Mouse (Mus musculus): ENCODE results near the gene Wnt9b. TPM values are rescaled to one million over a fixed set of nuclear protein-coding genes. Genes with fewer than 3 reads are reported as not detected.

Wnt9b gene
- total RNA-seq, 1 experiment from 2014 or later, result not detected

DNA sequence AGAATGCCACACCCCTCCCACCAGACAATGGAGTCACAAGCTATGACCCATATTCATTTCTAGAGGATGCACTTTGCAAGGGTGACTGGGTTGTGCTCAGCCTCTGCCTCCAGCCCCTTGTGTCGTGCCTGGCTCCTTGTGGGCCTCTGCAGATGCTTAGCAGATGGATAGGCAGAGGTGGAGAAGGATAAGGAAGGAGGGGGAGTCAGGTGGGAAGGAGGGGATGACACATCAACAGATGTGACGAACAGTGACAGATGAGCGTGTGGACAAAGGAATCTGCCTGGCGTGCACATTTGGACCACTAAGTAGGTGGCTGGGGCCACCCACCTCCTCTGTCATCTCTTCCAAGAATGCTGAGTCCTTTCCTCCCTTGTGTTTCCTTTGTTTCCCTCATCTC is 16.6 kb downstream of the Wnt9b start:
- ATAC-seq (replicated peaks; ENCODE audit: low read depth, poor library complexity, severe bottlenecking), result no peak

DNA sequence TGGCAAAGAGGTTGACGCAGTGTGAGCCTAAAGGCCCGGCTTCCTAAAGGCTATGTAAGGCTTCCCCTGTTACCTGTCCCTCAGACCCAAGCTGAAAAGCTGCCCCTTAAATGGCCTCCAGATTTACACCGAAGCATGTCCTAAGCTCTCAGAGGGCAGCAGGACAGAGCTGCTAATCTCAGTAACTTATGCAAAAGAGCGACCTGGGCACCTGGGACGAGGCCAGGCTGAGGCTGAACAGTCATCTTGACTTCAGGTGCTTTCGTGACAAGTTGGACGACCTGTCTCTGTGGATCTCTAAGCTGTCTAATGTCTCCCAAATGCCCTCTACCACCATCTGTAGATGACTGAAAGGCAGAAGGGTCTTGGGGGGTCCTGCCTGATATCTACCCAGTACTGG is 17.3 kb downstream of the Wnt9b start:
- no peak for ATAC-seq (replicated peaks; ENCODE audit: low read depth, poor library complexity, severe bottlenecking)

DNA sequence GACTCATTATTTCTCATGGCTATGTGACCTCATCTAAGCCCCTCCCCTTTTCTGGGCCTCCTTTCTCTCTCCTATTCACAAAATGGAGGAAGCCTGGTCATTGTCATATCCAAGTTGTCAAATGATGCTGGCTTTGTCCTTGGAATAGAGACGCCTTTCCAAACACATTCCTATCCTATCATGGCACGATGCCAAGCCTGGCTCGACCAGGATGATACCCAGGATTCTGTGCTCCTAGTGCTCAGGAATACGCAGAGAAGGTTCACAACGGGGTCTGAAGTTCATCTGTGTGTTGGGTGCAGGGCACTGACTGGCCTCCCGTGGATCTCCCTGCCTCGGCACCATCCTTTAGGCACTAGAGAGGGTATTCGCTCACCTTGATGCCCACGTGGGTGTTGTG is 18.0 kb downstream of the Wnt9b start:
- ATAC-seq (replicated peaks; ENCODE audit: low read depth, poor library complexity, severe bottlenecking), result no peak

DNA sequence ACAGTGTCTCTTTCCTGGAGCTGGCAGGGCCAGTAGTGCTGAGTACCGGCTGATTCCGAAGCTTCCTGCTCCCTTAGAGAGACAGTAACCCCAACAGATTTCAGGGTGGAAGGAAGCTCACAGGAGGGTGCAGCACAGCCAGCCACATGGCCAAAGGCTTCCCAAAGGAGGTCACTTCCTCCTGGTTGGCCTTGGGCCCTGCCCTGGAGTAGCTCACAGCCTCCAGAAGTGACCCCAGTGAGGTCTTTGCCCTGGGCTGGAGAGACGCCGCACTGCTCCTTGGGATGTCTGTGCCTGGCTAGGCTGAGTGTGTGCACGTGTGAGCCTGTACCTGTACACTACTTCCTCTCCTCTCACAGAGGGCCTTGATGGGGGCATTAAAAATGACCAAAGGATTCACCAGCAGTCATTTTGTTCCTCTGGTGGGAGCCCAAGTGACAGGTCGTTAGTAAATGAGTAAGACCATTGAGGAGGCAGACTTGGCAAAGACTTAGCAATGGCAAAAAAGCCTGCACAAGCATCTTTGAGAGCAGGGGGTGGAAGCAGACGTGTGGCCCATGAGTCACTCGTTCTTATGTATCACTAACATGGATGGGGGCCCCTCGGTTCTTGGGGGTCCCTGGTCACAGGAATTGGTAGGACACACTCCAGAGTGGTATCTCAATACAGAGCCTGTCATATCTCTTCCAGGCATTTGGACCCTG is 20.2 kb downstream of the Wnt9b start:
- ATAC-seq (replicated peaks; ENCODE audit: low read depth, poor library complexity, severe bottlenecking), result no peak

DNA sequence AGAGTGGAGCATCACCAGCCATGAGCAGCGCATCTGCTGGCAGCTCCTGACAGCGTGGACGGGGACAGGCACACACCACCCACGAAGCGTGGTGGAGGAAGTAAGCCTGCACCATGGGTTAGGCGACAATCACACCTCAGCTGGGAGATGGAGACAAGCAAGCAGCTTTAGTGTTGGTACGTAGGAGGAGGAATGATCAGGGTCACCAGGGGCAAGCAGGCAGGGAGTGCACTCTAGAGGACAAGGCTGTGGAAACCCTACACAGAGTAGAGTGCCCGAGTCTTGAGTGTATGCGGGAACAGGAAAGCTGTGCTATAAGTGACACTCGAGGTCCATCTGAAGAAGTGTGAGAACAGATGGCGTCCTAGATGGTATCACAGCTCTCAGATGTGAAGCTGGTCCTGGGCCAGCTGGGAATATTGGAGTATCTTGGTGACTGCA is 25.3 kb downstream of the Wnt9b start:
- no peak for ATAC-seq (replicated peaks; ENCODE audit: low read depth, poor library complexity, severe bottlenecking)

DNA sequence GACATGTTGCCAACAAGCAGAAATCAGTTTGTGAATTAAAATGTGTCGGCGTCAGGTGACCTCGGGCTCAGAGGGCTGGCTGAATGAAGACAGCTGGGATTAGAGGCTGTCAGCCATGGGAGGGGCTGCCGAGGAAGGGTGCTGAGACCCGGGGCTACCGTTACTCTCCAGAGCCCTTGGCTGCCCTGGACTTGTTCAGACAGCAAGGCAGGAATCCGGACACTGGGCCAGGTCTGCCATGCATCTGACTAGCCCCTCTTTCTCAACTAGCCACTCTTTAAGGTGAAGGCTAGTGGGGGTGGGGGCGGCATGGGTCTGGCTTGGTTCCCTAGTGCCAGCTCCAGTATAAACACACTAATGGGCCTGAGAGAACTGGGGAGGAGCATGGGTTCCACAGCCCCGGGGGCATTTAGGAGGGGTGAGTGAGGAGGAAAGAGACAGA is 27.6 kb downstream of the Wnt9b start:
- no peak for ATAC-seq (replicated peaks; ENCODE audit: low read depth, poor library complexity, severe bottlenecking)

DNA sequence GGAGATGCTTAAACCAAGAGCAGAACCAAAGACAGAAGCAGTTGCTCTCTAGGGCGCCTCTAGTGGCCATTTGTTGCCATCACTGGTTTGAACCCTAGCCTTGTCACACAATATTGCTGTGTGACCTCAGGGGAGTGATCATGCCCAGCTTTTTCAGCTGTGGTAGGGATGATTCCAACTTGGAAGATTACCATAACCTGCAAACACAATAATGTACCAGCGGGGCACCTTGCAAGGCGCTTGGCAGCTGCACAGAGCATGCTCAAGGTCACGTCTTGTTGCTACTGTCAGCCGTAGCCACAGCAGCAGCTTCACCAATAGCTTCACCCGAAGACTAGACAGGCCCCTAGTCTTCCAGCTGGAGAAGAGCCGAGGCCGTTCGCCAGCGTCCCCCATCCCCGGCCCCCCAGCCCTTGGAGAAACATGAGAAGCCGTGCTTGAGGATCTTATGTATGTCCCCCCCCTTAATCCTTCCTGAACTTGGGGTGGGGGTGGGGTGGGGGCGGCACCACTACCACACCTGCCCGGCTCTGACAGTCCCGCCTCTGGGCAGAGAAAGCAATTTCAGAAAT is 28.1 kb downstream of the Wnt9b start:
- no peak for ATAC-seq (replicated peaks; ENCODE audit: low read depth, poor library complexity, severe bottlenecking)

DNA sequence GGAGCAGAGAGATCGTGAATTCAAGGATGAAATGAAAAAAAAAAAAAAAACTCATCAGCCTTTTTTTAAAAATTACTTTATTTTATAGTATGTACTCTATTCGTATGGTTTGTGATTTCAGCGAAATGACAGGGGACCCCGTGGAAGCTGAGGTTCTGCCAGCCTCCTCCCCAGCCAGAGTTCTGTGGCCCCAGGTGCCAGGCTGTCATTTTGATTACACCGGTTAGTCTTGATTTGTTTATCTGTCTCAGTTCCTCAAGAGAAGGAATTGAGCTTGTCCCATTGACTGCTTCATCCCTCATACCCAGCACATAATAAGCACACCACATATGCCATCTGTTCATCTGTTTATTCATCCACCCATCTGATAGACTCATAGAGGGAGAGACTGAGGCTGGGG is 30.2 kb downstream of the Wnt9b start:
- ATAC-seq (replicated peaks; ENCODE audit: low read depth, poor library complexity, severe bottlenecking), result no peak

DNA sequence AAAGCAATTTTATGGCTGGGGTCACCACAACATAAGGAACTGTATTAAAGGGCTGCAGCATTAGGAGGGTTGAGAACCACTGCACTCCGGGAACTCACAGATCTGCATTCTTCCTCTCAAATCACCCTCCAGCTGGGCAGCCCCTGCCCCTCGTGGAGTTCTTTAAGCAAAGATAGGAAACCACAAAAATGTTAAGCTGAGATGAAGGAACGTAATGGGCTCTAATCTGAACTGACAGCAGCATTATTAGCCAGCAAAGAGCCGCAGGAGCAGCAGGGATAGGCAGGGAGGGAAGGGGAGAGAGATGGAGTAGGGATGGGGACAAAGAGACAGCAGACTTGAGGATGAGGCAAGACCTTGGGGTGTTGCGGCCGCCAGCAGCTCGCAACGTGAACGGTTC is 32.6 kb downstream of the Wnt9b start:
- ATAC-seq (replicated peaks; ENCODE audit: low read depth, poor library complexity, severe bottlenecking), result no peak

DNA sequence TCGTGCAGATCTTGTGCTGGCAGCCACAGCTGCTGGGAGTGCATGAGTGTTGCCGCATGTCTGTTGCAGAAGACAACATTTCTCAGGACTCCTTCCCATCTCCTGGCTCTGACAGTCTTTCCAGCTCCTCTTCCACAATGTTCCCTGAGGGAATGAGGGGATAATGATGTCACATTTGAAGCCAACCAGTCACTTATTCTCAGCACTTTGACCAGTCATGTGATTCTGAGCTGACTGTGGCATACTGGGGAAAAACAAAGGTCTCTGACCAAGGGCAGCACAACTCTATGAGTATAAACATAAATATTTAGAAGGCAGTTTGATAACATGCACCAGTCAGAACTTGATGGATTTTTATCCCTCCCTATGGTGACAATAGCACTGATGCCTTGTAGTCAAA is 35.5 kb downstream of the Wnt9b start:
- ATAC-seq (replicated peaks; ENCODE audit: low read depth, poor library complexity, severe bottlenecking), result no peak

DNA sequence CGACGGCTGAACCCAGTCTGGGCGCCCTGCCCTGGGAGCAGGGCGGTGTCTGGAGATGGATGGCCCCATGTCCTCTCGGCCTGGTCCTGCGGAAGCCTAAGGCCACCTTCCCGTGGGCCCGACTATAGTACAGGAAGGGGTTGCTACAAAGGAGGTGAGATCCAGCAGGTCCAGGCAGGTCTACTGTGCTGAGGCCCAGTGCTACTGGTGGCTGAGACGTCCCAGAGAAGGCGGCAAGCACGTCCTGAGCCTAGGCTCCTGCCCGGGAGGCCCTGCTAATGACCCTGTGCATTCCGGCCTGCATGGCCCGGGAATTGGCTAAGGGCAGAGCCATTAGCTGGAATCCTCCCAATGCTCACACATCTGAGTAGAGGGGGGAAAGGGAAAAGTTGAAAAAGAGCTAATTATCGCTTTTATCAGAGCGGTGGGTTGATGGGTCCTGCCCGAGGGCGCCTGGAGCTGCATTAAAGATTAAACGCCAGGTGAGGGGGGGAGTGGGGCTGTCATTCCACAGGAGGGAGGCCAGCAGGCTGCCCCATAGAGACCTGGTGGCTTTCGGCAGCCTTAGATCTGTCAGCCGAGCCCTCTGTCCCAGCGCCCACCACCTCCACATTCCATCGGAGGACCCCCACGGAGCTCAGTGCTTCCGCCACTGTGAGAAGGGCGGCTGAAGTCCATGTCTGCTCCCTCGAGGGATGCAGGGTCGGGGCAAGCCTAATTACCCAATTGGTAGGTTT is 37.6 kb downstream of the Wnt9b start:
- no peak for ATAC-seq (replicated peaks; ENCODE audit: low read depth, poor library complexity, severe bottlenecking)

DNA sequence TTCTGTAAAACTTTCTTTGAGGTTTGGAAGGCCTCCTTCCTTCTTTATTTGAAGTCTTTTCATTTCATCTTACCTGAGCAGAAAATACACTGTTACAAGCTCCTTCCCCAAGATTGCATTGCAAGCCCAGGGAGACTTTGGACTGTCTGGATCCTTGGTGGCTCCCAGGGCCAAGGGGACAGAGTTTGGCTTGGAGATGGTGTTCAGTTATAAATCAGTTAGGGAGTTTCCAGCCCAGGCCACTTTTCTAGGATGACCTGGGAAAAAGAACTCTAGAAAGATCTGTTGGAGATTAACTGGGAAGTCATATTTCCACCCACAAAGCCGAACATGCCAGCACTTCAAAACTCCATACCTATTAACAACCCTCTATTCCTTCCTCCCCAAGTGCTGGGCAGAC is 39.6 kb downstream of the Wnt9b start:
- no peak for ATAC-seq (replicated peaks; ENCODE audit: low read depth, poor library complexity, severe bottlenecking)

DNA sequence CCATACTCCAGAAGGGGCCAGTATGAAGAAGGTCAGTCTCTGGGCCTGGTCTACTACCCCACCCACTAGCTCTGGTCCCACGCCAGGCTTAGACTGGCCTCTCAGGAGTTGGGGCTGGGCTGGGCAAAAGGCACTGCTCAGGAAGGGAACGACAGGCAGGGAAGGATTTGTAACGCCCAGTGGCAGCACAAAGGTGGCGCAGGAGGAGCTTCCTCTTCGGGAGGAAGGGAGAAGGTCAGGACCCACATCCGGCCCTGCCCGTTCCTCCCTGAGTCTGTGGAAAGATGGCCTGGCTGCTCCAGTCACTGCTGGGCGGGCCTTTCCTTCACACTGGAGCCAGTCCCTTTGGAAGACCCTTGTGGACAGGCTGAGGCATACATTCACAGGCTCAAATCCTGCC is 42.6 kb downstream of the Wnt9b start:
- no peak for ATAC-seq (replicated peaks; ENCODE audit: low read depth, poor library complexity, severe bottlenecking)

DNA sequence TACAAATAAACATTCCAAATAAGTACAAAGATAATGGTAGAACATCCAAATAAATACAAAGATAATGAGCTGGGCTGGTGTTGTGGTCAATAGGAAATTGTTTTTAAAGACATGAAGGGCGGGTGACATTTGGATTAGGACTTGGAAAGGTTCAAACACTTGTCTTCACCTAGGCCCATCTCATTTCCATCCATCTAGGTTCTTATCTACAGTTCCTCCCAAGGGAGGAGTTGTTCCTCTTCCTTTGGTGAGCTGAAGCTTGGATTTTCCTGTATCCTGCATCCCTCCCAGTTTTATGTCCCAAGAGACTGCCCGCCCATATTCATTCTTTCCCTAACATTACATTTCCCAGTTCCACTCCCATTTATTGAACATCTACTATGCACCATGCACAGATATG is 51.4 kb downstream of the Wnt9b start:
- ATAC-seq (replicated peaks; ENCODE audit: low read depth, poor library complexity, severe bottlenecking), result no peak

DNA sequence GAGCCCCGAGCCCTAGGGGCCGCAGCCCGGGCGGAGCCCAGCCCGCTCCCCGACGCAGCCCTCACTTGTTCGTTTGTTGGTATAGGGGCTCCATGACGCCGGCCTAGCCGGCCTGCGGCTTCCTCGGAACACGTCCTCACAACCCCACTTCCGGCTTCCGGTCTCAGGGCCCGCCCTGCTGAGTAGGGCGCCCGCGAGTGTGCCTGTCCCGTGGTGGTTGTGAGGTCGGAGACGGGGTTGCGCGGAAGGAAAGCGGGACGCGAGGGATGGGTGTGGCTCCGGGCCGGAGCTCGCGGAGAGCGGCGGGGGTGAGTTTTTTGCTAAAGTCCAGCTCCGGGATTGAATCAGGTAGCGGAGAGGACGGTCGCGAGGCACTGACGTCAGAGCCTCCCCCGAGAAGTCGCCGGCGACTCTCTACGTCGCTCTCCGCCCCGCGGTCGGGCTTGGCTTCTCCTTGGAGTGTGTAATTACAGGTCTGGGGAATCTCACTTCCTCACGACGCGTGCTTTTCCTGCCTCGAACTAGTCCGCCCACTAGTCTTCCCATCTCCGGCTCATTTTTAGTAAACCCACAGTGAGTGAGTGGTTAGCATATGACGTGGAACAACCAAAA is 52.0 kb downstream of the Wnt9b start, which contains the start of gene Gosr2:
Gosr2 (minus strand) TSS at position 334 of the 612 bp plus-strand sequence.
- peak; percentile 90 for ATAC-seq (replicated peaks; ENCODE audit: low read depth, poor library complexity, severe bottlenecking)

DNA sequence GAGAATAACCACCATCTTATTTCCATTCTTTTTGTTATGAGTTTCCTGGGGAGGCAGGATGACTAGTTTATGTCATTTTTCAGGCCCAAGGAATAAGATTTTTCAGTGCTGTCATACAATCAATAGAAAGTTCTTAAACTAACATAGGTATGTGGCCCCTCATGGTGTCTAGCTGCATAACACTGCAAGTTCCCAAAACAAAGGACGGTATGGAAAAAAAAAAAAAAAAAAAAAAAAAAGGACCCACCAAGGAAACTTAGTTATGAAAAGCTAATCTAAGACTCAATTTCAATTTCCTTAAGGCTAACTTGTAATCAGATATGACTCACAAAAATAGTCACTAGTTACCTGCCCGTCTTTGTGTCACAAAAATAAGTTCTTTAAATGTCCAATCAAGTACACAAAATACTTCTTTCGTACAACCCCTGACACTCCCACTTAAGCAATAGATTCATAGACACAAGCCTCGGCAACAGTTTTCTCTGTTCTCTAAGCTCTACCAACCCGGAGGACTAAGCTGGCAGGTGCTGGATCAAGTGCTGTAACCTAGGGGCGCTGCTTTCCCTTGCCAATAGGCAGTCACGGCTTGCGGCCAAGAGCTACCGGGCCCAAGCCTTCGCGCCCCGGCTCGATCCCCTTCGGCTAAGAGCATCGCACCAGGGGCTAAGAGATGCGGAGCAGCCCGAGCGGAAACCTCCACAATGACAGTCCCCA is 52.6 kb downstream of the Wnt9b start:
- peak; percentile 48 for ATAC-seq (replicated peaks; ENCODE audit: low read depth, poor library complexity, severe bottlenecking)

DNA sequence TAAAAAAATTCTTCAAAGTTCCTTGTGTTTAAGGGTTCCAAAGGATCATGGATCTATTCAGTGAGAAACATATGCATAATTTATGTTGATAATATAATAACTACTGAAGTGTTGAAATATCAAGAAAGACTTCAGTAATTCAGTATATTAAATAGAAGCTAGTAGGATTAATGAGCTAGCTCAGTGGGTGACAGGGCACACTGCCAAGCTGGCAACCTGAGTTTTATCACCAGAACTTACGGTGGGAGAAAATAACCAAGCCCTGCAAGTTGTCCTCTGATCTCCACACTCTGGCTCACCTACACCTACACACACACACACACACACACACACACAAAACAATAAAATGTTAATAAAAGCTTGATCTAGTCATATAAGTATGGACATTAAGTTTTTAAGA is 56.4 kb downstream of the Wnt9b start:
- no peak for ATAC-seq (replicated peaks; ENCODE audit: low read depth, poor library complexity, severe bottlenecking)

DNA sequence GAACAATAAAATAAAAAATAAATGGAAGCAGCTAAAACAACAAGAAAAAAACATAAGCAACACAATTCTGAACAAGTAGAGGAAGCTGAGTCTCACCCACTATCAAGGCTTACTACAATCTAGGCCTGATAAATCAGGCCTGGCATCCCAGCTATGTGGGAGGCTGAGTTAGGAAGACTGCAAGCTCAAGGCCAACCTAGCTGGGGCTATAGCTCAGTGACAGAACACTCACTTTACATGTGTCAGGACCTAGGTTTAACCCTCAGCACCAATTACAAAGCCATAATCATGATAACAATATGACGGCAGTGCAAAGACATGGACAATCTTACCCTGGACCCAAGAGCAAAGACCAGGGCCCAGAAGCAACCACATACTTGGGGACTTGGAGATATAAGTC is 58.6 kb downstream of the Wnt9b start:
- ATAC-seq (replicated peaks; ENCODE audit: low read depth, poor library complexity, severe bottlenecking), result no peak

DNA sequence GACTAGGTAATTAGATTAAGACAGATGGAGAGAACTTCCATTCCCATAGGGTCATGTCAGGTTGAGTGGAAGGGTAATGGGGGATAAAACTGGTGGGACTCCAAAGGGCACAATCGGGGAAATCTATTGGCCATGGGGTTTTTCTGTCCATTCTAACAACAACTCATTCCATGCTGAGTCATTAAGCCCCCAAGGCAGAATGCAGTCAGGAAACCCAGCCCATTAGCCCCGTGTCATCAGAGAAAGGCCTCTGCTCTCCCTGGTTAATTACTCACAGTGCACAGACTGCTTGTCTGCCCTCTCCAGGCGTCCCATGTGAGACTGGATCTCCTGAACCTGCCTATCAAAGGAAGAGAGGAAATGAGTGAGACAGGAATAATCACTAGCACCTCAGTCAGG is 60.6 kb downstream of the Wnt9b start:
- 0 out of 2 replicates have a peak, but pooled peaks have one; percentile 13 for ATAC-seq (replicated peaks; ENCODE audit: low read depth, poor library complexity, severe bottlenecking)

DNA sequence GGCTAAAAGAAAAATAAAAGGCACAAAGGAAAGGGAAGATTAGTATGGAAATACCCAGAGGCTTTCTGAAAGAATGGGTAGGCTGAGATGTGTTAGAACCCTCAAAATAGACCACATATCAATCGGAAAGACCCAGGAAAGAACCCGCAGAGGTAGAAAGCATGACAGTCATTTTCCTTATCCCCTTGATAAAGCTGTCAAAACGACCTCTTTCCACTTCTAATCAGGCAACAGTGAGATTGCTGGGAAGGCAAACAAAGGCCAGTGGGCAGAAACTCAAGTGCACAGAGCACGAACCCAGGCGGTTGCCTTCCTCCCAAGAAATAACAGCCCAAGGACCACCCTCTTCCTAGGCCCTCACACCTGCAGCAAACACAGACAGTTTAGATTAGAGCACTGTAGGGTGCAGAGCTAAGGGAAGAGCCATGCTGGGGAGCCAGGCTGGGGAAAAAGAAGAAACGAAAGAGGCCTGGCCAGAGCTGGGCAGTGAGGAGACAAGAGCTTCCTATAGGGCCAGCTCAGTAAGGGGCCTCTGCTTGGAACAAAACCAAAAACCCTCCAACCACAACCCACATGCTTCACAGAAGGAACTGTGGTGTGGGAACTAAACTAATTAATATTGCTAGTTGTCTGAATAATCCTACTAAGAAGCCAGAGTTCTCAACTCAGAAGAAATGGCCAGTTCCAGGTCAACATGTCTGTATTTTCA is 61.2 kb downstream of the Wnt9b start:
- peak; percentile 66 for ATAC-seq (replicated peaks; ENCODE audit: low read depth, poor library complexity, severe bottlenecking)

All from common myeloid progenitor, adult 5-6 weeks (primary cell).